Mouse (Mus musculus): ENCODE results near the gene Ubtd2.

Ubtd2 gene

DNA sequence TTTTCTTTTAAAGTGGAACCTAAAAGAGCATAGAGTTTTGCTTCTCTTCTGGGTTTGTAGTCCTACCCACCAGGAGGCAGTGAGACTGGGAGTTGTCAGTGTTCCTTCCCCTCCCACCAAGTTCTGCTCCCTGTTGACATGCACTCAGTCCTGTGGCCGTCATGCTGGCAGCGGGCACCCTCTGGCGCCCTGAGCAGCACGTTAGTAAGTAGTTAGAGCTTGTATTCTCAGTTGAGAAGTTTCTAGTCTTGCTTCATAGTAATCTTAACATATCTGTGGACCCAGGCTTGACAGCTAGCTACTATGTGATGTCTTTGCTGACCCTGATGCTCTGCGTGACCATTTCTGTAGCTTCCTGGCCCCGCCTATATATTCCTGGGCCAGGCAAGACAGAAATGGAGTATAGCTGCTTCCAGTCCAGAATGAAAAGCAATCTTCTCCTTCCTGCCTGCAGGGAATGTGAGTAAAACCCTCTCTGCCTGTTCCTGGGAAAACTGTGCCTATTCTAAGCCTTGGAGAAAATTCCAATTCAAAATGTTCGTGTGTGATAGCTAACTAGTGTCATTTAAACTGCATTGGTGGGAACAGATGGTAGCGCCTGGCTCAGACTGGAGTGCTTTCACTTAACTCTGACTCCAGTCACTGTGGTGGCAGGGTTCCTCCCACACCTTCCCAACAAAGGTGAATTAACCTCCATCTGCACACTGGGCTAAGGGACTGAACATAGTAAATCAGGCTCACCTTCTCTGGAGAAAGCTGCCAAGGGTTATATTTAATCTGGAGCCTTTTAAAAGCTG lies 61.9 kb downstream of the Ubtd2 start:
- no peak for DNase-seq (ENCODE audit: low read depth, low spot score)

DNA sequence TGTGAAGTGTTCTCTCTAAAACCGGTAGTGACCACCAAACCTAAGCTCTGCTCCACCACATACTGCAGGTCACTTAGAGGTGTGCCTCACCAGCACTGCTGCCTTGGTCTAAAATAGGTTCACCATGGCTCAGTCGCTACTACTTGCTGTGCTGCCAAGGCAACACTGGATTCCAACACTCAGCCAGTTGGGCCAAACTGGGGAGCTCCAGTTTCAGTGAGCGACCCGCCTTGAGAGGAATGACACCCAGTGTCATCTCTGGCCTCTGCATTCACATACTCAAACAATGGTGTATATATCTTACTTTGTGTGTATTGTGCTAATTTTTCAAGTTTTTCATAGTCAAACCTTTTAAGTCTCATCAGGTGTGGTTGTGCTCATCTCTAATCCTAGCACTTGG lies 63.6 kb downstream of the Ubtd2 start:
- no peak for DNase-seq (ENCODE audit: low read depth, low spot score)

DNA sequence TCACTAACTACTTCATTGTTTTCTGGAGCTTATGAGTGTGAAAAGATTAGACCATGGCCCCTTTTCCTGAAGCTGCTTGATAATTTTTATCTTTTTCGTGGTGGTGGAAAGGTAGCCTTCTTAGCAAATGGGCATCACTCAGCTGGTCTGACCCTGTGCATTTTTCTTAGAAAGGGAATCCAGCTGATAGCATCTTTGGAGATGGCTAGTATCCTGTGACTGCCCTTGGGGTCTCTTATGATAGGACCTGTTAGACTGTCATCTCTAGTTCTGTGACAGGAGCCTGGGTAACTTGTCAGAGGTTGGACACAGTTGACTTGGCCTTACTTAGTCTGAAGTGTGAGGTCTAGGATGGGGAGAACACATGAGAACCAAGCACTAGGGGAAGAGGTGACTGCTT lies 64.2 kb downstream of the Ubtd2 start:
- DNase-seq (ENCODE audit: low read depth, low spot score) = no peak

DNA sequence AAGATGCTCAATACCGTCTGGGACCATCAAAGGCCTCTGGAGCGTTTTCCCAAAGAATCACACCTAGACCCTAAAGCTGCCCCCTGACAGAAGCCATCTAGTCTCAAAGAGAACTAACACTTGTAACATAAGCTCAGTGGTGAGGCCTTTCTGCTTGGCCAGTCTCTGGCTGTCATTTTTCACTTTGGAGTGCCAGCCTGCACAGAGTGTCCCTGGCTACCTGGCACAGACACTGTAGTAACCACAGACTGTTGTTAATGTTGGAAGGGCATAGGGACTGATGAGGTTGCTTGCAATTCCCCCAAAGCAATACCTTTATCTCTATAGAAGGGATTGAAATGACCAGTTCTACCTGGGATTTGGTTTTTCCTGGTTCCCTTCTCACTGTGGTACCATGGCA lies 66.1 kb downstream of the Ubtd2 start:
- DNase-seq (ENCODE audit: low read depth, low spot score) = no peak

DNA sequence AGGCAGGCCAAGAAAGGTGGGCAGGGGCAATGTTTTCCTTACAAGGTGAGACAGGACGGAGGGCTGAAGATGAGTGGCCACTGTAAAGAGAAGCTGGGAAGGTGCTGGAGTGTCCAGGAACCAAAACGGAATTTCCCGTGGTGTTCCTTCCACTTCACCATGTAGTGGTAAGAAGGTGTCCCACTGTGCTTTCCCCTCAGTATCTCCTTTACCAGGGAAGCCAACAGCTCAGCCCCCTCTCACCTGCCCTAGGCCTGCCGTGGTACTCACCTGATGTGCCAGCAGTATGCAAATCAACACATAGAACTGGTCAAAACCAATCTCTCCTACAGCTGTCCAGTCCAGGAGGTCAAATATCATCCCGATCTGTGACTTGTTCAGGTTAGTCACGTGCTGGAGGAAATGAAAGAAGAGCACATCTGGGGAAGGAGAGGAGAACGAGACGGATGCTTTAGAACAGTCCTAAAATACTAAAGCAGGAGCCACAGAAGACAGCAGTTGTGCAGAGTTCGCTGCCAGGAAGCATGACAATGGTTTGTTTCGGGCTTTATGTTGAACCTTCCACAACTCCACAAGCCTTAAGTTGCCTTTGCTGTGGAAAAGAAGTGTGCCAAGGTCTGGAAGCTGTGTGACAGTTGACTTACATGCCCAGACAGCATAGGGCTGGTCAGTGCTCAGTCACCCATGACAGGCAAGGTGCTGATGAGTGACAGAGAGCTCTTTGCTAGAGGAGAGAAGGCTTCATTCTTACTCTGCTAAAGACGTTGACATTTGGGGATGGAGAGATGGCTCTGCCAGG lies 69.2 kb downstream of the Ubtd2 start:
- no peak for DNase-seq (ENCODE audit: low read depth, low spot score)

DNA sequence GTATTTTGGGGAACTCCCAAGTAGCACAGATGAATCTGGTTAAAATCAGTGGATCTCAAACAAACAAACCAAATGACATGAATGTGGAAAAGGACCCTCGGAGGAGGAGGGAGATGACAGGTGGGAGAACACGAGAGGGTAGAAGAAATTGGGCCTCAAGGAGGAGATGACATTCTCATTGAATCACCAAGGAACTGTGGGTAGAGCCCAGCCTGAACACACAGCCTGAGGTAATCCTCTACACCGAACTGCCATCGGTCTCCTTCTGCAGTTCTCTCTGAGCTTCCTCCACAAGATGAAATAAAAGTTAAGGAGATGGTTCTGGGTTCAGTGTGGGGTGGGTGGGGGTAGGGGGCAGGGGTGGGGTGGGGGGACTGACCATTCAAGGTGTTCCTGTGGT lies 71.8 kb downstream of the Ubtd2 start:
- no peak for DNase-seq (ENCODE audit: low read depth, low spot score)

DNA sequence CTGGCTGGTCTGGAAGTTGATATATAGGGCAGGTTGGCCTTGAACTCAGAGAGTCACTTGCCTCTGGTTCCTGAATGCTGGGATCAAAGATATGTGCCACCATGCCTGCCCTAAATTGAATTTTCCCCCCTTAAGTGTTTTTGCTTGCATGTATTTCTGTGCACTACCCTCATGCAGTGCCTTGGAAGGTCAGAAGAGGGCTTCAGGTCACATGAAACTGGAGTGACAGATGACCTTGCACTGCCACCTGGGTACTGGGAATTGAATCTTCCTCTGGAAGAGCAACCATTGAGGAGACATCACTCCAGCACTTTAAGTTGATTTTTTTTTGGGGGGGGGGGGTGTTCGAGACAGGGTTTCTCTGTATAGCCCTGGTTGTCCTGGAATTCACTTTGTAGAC lies 75.0 kb downstream of the Ubtd2 start:
- no peak for DNase-seq (ENCODE audit: low read depth, low spot score)

DNA sequence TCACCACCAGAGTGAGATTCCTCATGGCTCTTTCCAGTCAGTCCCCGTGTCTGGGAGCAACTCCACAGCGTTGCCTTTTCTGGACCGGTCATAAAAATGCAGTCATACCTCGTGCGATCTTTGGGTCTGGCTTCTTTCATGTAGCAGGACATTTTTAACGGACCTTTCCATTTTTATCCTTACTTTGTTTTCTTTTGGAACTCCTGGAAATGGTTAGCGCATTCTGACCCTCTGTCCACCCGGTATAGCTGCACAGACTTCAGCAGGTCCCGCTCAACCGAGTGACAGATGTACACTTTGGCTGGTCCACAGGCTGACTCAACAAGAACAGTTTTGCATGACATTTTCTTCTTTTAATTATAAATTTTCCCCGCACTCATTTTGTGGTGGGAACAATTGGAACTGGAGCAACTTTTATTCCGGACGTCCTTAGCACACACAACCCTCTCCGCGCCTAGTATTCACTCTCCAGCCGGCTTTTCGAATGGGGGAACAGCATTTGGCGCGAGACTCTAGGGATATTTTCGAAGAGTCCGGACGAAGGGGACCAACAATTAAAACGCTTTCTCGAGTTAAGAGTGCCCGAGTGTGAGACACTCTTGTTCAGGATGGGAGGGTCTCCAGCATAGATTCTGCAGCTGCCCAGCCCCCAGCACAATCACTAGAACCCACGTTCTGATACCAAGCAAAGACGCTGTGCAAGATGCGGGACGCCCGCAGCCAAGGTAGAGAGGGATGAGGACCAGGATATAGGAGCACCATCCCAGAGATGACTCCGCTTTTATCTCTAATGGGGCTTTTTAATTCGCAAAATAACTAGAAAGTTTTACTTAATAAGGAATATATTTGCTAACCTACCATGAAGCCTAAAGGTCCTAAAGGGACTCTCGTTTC lies 76.9 kb downstream of the Ubtd2 start, which contains the start of gene Efcab9:
Efcab9 (minus strand) TSS at position 211 of the 894 bp plus-strand sequence.
- peak; percentile 41 for DNase-seq (ENCODE audit: low read depth, low spot score)

DNA sequence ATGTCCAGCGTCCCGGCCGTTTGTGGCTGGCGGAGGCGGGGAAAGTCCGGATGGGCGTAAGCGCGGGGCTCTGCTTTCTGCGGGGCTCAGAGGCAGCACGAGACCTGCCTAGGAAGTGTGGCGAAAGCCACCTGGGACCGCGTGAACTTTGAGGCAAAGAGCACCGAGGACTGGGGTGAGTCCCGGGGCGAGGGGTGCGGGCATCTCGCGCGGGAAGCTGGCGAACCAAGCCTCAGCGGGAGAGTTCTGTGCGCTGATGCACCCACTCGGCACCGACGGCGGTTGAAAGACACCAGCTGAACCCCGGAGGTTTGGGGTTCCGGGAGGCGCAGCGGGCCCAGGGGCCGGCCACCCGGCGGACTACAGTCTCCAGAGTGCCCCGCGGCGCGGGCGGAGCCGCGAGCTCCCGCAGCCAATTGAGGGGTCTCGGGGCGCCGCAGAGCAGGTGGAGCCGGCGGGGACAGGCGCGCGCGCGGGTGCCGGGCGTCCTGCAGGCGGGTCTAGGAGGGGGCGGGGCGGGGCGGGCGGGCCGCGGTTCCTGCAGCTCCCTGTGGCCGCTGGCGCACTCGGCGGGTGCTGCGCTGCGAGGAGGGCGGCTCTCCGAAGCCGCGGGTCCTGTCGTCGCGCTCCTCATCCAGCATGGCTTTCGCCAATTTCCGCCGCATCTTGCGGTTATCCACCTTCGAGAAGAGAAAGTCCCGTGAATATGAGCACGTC lies 77.8 kb downstream of the Ubtd2 start, which contains the start of gene Stk10:
Stk10 (plus strand) TSS at position 541 of the 717 bp plus-strand sequence.
- peak; percentile 91 for DNase-seq (ENCODE audit: low read depth, low spot score)

DNA sequence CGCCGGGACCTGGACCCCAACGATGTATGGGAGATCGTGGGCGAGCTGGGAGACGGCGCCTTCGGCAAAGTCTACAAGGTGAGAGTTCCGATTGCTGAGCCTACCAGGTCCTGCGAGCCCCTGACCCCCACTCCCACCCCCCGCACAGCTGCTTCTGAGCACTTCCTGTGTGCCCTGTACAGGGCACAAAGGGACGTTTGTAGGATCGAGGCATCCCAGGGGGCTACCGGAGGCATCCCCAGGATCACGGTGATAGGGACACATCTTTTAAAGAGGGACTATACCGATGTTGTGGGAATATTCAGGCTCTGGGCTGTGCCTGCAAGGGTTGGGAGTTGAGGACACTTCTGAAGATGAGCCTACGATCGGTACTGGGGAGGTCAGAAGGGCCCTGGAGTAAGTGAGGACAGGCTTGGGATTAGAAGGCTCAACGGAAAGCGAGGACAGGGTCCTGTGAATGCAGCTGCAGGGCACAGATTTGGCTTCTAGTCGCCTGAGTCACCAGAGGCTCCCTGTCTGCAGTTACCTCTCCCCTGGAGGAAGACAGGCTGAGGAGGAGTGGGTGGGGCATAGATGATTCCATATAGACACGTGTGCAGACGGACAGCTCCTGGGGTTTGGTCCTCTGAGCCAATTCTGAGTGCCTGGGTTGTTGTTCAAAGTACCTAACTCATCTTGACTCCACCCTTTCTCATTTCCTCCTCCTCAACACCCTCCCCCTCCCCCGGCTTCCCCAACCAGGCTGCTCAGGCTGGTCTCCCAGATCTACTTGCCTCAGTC lies 78.5 kb downstream of the Ubtd2 start:
- DNase-seq (ENCODE audit: low read depth, low spot score) = peak; percentile 77

DNA sequence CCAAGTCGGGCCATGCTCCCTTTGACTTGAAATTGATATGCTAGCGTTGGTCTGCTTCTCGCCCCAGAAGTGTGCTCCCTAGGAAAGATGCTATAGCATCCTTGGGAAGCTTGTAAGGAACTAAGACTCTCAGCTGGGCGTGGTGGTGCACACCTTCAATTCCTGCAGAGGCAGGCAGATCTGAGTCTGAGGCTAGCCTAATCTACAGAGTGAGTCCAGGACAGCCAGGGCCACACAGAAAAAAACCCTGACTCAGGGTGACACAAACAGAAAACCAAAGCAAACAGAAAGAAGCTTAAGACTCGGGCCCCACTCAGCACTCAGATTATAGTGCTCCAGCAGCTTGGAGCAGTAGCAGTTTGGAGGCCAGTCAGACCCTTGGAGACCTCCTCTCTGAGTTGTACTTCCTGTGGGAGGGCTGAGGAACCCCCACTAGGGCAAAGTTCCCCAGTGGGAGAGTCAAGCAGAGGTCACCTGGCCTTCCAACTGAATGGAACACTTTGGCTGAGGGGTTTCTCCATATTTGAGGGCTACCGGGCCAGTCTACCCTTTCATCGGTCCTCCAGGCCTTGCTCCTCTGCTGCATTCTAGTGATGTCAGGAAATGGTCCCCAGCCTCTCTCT lies 79.4 kb downstream of the Ubtd2 start:
- no peak for DNase-seq (ENCODE audit: low read depth, low spot score)

DNA sequence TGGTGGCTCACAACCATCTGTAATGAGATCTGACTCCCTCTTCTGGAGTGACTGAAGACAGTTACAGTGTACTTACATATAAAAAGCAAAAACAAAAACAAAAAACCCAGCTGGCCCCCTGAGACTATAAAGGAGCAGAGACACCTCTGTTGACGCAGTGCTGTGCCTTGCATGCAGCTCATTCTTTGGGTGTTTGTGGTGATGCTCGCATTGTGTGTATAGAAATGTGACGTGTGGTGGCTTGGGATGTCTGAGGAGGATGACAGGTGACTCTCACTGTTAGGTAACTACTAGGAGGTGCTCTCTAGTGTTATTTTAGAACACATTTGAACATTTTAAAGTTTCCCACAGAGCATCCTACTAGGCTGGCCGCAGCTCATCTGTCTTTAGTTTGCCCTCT lies 80.5 kb downstream of the Ubtd2 start:
- no peak for DNase-seq (ENCODE audit: low read depth, low spot score)

DNA sequence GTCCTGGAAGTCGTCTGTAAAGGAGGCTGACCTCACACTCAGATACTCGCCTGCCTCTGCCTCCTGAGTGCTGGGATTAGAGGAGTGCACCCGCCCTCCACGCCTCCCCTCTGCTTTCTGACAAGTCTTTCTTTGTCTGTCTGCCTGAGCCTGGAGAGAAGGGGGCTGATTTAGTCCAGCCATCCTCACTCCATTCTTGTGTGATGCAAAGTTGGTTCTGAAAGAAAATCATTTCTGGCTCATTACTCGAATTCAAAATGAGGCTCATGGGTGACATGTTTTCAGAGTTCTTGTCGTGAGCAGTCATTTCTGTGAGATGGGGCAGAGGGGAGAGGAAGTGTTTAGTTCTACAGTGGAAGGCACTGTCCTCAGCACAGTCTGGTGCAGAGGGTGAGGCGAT lies 81.8 kb downstream of the Ubtd2 start:
- peak; percentile 45 for DNase-seq (ENCODE audit: low read depth, low spot score)

DNA sequence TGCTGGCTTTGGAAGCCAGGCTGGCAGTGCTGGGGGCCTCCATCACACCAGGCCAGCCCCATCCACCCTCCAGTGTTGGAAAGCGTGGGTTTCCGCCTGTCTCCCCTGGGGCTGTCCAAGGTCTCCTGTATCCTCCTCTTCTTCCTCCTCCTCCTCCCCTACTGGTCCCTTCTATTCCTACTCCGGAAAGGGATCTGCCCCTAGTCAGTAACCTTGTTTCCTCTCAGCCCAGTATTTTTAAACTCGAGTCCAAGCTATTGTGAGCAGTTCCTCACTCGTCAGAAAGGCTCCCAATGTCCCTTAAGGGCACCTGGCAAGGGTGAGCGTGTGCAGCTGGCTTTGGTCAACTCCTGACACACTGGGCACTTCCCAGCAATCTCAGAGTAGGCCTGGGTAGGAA lies 83.3 kb downstream of the Ubtd2 start:
- DNase-seq (ENCODE audit: low read depth, low spot score) = no peak

DNA sequence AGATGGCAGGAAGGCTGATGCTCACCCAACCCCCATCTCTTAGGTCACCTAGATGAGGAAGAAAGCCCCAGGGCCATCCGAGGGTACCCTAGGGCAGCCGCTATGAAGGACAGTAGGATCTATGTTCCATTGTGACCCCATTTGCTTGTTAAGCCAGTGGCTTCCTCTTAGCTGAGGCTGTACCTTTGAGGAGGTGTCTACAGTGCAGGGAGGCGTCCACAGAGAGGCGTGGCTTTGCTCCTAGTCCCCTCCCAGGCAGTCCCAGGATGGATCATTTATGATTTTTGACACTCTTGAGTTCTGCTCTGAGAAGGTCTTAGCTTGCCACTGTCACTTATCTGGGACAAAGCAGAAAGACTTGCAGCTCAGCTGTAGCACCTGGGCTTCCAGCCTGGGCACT lies 83.7 kb downstream of the Ubtd2 start:
- no peak for DNase-seq (ENCODE audit: low read depth, low spot score)

DNA sequence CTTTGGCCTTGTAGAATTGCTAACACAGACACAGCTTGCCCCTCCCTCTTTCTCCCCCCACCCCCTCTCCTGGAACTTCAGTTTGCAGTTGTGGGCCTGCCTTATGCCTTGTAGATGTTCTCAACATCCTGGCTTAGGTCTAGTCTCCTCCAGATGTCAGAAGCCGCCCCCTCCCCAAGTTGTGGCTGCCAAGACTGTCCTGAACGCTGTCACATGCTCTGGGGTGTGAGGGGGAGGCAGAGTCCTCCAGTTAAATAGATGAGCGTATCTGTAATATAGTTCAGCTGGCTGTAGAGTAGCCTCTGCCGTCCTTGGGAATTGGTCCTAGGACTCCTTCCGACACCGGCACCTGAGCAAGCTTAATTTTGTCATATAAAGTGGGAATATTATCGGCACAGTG lies 84.5 kb downstream of the Ubtd2 start:
- no peak for DNase-seq (ENCODE audit: low read depth, low spot score)

DNA sequence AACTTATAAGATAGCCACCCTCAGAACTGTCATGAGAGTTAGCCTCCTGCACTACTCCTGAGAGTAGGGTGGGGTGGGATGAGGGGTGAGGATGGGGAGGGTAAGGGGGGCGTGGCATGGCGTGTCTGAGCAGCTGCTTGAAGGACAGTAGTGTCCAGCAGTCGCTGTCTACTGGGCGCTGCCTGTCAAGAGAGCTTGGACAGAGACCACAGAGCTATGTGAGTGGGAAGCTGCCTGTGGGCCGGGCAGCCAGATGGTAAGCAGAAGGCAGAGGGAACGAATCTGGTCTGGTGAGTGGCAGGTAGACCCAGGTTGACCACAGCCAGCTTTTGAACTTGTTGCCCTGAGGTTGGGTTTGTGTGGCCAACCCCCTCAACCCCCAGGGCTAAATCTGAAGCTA lies 85.3 kb downstream of the Ubtd2 start:
- no peak for DNase-seq (ENCODE audit: low read depth, low spot score)

DNA sequence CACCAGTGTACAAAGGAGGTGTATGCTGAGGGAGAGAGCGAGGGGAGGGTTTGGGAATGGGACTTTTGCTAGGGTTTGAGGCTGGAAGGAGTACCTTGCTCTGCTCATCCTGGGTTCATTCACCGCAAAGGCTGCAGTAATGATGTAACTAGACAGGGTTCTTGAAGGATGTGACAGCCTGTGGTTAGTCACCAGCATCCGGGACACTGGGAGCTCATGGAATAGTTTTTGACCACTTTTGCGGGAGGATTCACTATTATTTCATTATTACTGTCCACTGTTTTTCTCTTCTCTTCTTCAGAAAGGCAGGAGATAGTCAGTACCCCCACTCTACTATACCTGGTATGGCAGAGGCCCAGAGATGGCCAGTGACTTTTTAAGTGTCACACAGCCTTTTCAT lies 87.0 kb downstream of the Ubtd2 start:
- DNase-seq (ENCODE audit: low read depth, low spot score) = no peak

DNA sequence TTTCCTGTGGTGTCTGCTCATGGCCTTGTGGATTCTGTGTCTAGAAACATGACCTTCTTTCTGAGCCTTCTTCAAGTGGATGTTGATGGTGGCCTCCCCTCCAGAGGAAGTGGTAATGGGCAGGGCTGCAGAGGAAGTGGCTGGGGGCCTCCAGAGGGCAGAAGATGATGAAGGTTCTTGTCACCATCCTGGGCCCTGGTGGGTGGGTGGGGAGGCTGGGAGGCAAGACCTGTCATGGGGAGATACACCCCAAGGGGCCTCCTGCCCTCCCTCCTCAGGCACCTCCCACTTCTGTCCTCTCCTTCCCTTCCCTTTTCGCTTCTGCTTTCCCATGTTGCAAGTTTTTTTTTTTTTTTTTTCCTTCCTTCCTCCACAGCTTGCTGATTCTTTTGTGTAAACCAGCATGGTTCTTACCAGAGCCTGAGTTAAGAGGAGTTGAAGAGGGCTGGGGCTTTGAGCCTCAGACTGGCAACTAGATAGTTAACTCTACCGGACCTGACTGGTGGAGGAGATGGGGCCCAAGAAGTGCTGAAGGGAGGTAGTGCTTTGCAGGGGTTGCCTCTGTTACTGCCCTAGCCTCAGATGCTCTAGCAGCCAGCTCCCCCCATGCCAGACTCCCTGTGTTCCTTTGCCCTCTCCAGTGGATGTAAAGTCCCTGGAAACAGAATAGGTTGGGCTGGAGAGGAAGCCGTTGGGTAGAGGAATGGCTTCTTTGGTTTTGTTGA lies 87.7 kb downstream of the Ubtd2 start:
- DNase-seq (ENCODE audit: low read depth, low spot score) = no peak

Data from ZHBTc4 (cell line).